Mouse (Mus musculus): ENCODE data around the gene Pdgfc. TPM values are rescaled to one million over a fixed set of nuclear protein-coding genes. Genes with fewer than 3 reads are reported as not detected.

The Pdgfc gene
- total RNA-seq, 1 experiment, result 16.9 TPM

GRCm38 (mm10) chr3:81058527-81059031 is 22.4 kb downstream of the Pdgfc start:
- Histone ChIP-seq H3K4me1 (ENCODE audit: control insufficient read depth in 2 of 2, insufficient read depth in 2 of 2, low read length in 2 of 2, poor library complexity in 1 of 2) (peaks cover 0 to 9% of the 10 kb centered on the region in 2 experiments; a peak in 2 of 4 replicates), H3K9me3 (ENCODE audit: control insufficient read depth, insufficient read depth, low read depth, low read length) (no peaks in the 10 kb centered on the region), H3K27ac (ENCODE audit: insufficient read depth, low read depth, low read length, poor library complexity, severe bottlenecking) (peak overlapping the region; percentile 74; the same call in 1 of the 2 replicates), H3K36me3 (ENCODE audit: control insufficient read depth, insufficient read depth, low read length, poor library complexity, severe bottlenecking) (no peaks in the 10 kb centered on the region), H3K9ac (ENCODE audit: insufficient read depth, low read depth, low read length, poor library complexity, severe bottlenecking) (no peak overlapping the region; the same call in 1 of the 2 replicates), H3K4me3 (ENCODE audit: insufficient read depth in 1 of 2, low read depth in 1 of 2, low read length in 2 of 2, poor library complexity in 1 of 2, severe bottlenecking in 1 of 2) (no peak overlapping the region)
- in situ Hi-C loops (cut with MboI; ENCODE audit: low sequenced_read_pairs in 2 of 2, unreplicated experiment in 2 of 2), result no loop called here
- TF ChIP-seq ZC3H11A (IDR thresholded peaks at IDR 0.05; ENCODE audit: borderline replicate concordance, low read depth, low read length) (no peak), CHD2 (IDR thresholded peaks at IDR 0.05; ENCODE audit: low read depth, low read length) (no peak), HCFC1 (IDR thresholded peaks at IDR 0.05; ENCODE audit: borderline replicate concordance, insufficient read depth, low read length) (no peak)
- DNase-seq (ENCODE audit: low read depth, low spot score), result no peak

GRCm38 (mm10) chr3:81068550-81068949 is 32.3 kb downstream of the Pdgfc start:
- no peak for TF ChIP-seq CHD2 (IDR thresholded peaks at IDR 0.05; ENCODE audit: low read depth, low read length)
- TF ChIP-seq MAFK (IDR thresholded peaks at IDR 0.05; ENCODE audit: insufficient read depth, low read depth, low read length), result no peak
- TF ChIP-seq HCFC1 (IDR thresholded peaks at IDR 0.05; ENCODE audit: borderline replicate concordance, insufficient read depth, low read length), result no peak
- Histone ChIP-seq H3K27ac (ENCODE audit: insufficient read depth, low read depth, low read length, poor library complexity, severe bottlenecking) (no peak overlapping the region), H3K9me3 (ENCODE audit: control insufficient read depth, insufficient read depth, low read depth, low read length) (no peaks in the 10 kb centered on the region), H3K36me3 (ENCODE audit: control insufficient read depth, insufficient read depth, low read length, poor library complexity, severe bottlenecking) (no peaks in the 10 kb centered on the region), H3K4me1 (ENCODE audit: control insufficient read depth in 2 of 2, insufficient read depth in 2 of 2, low read length in 2 of 2, poor library complexity in 1 of 2) (no peaks in the 10 kb centered on the region), H3K9ac (ENCODE audit: insufficient read depth, low read depth, low read length, poor library complexity, severe bottlenecking) (no peak overlapping the region), H3K4me3 (ENCODE audit: insufficient read depth in 1 of 2, low read depth in 1 of 2, low read length in 2 of 2, poor library complexity in 1 of 2, severe bottlenecking in 1 of 2) (no peak overlapping the region)
- no peak for DNase-seq (ENCODE audit: low read depth, low spot score)
- in situ Hi-C loops (cut with MboI; ENCODE audit: low sequenced_read_pairs in 2 of 2, unreplicated experiment in 2 of 2), result no loop called here

- in situ Hi-C loops (cut with MboI; ENCODE audit: low sequenced_read_pairs in 2 of 2, unreplicated experiment in 2 of 2), result no loop called here
Measured at GRCm38 (mm10) chr3:81101136-81101535, 64.9 kb downstream of the Pdgfc start.

GRCm38 (mm10) chr3:81102158-81102876 is 66.1 kb downstream of the Pdgfc start:
- Histone ChIP-seq H3K4me3 (ENCODE audit: insufficient read depth in 1 of 2, low read depth in 1 of 2, low read length in 2 of 2, poor library complexity in 1 of 2, severe bottlenecking in 1 of 2) (peak overlapping the region in 1 of 2 experiments; percentile 37; a peak in 1 of 4 replicates), H3K9me3 (ENCODE audit: control insufficient read depth, insufficient read depth, low read depth, low read length) (no peaks in the 10 kb centered on the region), H3K36me3 (ENCODE audit: control insufficient read depth, insufficient read depth, low read length, poor library complexity, severe bottlenecking) (no peaks in the 10 kb centered on the region), H3K27ac (ENCODE audit: insufficient read depth, low read depth, low read length, poor library complexity, severe bottlenecking) (peak overlapping the region; percentile 95), H3K9ac (ENCODE audit: insufficient read depth, low read depth, low read length, poor library complexity, severe bottlenecking) (no peak overlapping the region), H3K4me1 (ENCODE audit: control insufficient read depth in 2 of 2, insufficient read depth in 2 of 2, low read length in 2 of 2, poor library complexity in 1 of 2) (peaks cover 8 to 12% of the 10 kb centered on the region in 2 experiments; a peak in 3 of 4 replicates)
- in situ Hi-C loops (cut with MboI; ENCODE audit: low sequenced_read_pairs in 2 of 2, unreplicated experiment in 2 of 2), result no loop called here
- TF ChIP-seq MAFK (IDR thresholded peaks at IDR 0.05; ENCODE audit: insufficient read depth, low read depth, low read length) (no peak), CHD2 (IDR thresholded peaks at IDR 0.05; ENCODE audit: low read depth, low read length) (peak; percentile 29; the same call in 1 of the 2 replicates)
- DNase-seq (ENCODE audit: low read depth, low spot score), result peak; percentile 46

More at GRCm38 (mm10) chr3:81101136-81101535, 64.9 kb downstream of the Pdgfc start:
- no peak overlapping the region for H3K4me3 ChIP-seq (ENCODE audit: insufficient read depth in 1 of 2, low read depth in 1 of 2, low read length in 2 of 2, poor library complexity in 1 of 2, severe bottlenecking in 1 of 2)
- H3K36me3 ChIP-seq (ENCODE audit: control insufficient read depth, insufficient read depth, low read length, poor library complexity, severe bottlenecking), result no peaks in the 10 kb centered on the region
- no peaks in the 10 kb centered on the region for H3K9me3 ChIP-seq (ENCODE audit: control insufficient read depth, insufficient read depth, low read depth, low read length)
- TF ChIP-seq MAFK (IDR thresholded peaks at IDR 0.05; ENCODE audit: insufficient read depth, low read depth, low read length) (no peak), CHD2 (IDR thresholded peaks at IDR 0.05; ENCODE audit: low read depth, low read length) (no peak), ZC3H11A (IDR thresholded peaks at IDR 0.05; ENCODE audit: borderline replicate concordance, low read depth, low read length) (no peak), ZNF384 (IDR thresholded peaks at IDR 0.05; ENCODE audit: low read depth, low read length) (no peak), HCFC1 (IDR thresholded peaks at IDR 0.05; ENCODE audit: borderline replicate concordance, insufficient read depth, low read length) (no peak)
- H3K27ac ChIP-seq (ENCODE audit: insufficient read depth, low read depth, low read length, poor library complexity, severe bottlenecking), result peak overlapping the region; percentile 81
- no peak for DNase-seq (ENCODE audit: low read depth, low spot score)
- H3K4me1 ChIP-seq (ENCODE audit: control insufficient read depth in 2 of 2, insufficient read depth in 2 of 2, low read length in 2 of 2, poor library complexity in 1 of 2), result peaks cover 8 to 12% of the 10 kb centered on the region in 2 experiments; a peak in 3 of 4 replicates
- H3K9ac ChIP-seq (ENCODE audit: insufficient read depth, low read depth, low read length, poor library complexity, severe bottlenecking), result no peak overlapping the region
